Mouse (Mus musculus) megakaryocyte, embryonic 14.5 days (primary cell): Measurements from ENCODE around the gene Nkapl.

ENCODE experiments used
- FLI1 ChIP-seq: IDR thresholded peaks from 2 replicates; pipeline ENCODE4 v1.6.1; 2012; ENCODE audit warnings: low read length, inconsistent platforms, mixed read lengths
- GATA1 ChIP-seq: IDR thresholded peaks from 3 replicates; pipeline ENCODE4 v1.6.1; 2012; ENCODE audit warnings: mixed read lengths, low read length, inconsistent platforms, borderline replicate concordance

DNA sequence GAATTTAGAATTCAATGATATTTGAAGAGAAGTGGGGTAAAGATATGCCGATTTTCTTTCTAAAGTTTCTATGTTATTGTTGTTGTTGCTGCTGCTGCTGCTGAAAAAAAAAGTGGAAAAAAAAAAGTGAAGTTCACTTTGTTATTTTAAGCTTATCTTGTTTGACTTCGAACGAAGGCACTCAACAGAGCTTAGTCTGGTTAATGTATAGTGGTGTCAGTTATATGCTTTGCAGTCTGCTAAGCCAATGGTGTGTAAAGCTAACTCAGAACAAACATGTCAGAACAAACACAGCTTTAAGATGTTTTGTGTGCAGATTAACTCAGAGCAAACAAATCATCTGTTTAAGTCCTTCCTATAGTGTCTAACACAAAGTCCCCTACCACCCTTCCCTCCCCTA, 14.2 kb downstream of the Nkapl start:
- TF ChIP-seq GATA1 = no peak
- no peak for TF ChIP-seq FLI1
